Mouse (Mus musculus) left cerebral cortex, postnatal 25 days (tissue): Measurements from ENCODE around the gene Spats2l. TPM values are rescaled to one million over a fixed set of nuclear protein-coding genes. Genes with fewer than 3 reads are reported as not detected.

Source experiments
- DNase-seq, 2 experiments: peaks; one replicate each; pipeline ENCODE4 v3.0.0; 2022; ENCODE audit warnings: low spot score in 2 of 2, mixed read lengths in 1 of 2
- intact Hi-C: fragments of 180-260 bp; cut with DNase I; formaldehyde crosslinking; loops from one replicate; pipeline ENCODE4 v1.15.1; 2025
- total RNA-seq, 2 experiments: library from RNA; stranded (reverse); gene quantifications; 2 replicates each; pipeline ENCODE4 v1.2.3; 2021

The Spats2l gene
- total RNA-seq, 2 experiments from 2014 or later, result 47.5 to 47.8 TPM

DNA sequence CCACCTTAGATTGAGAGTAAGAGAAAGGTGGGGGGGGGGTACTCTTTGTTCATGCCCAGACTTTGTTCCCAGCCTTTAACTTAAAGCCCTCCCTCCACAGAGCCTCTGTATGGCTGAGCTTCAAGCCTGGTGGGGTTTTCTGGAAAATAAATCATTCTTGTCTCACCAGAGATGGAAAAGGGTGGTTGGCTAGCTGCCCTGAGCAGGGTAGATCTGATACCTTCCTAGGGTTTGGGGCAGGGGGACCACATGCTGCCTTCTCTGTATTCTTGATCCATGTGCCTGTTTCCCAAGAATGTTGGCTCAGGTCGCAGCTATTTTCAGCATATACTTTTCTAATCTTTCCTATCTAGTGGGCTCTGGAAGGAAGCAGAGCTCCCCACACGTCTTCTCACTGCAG, 43.1 kb downstream of the Spats2l start:
- intact Hi-C loops, result no loop called here
- DNase-seq, result no peak

GRCm38 (mm10) chr1:57820428-57820997, 46.6 kb downstream of the Spats2l start:
- no peak for DNase-seq
- intact Hi-C loops, result no loop called here

DNA sequence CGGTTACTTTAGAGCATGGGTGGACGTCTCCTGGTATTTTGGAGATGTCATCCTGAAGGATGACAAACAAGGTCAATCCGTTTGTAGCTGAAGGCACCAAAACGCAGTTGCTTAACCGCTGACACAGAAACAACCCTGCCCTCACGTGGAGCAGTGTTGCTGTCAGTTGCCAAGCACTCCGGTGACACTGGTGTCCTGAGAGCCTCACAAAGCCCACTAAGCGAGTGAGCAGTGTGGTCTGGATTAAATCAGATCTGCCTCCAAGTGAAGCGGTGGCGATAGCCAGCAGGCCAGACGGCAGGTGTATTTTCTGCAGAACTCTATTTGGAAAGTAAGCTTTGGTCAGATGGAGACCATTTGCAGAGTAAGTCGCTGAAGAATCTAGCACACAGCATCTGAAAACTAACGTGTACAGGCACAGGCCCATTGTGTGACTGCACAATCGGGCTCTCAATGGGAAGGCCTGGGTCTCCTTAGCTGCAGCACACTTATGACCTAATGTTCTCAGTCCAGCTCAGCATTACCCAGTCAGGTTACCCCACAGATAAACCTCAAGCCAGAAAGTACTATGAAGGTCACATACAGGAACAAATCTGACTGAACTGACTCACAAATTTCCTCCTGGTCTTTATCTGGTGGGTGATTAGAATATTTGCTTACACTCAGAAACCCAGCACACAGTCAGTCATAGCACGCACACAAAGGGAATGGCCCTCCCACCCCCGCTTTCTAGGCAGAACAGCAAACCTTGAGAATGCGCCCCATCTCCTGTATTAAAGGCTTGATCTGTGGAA, 51.2 kb downstream of the Spats2l start:
- intact Hi-C loops, result loop anchor here (5.0 kb wide), 1 partner anchor 48 kb away; no protein-coding TSS in a partner anchor
- DNase-seq, result peak in 1 of 2 experiments; percentile 48

DNA sequence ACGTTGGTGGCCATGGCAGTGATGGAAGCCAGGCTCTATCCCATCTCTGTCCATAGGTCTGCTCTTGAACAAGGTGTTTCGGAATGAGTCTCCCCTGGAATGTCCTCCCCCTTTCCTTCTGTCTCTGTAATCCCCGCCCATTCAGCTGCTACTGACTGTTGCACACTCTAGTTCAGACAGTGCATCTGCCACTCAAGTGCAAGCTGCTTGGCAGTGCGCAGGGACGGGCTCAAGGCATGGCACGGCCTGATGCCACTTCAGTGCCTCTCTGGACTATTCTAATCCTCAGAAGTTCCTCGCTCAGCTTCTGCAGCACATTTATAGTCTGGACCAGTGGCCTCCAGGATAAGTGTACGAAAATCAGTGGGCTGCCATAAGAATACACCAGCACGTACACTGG, 52.3 kb downstream of the Spats2l start:
- DNase-seq, result no peak
- intact Hi-C loops, result loop anchor here (5.0 kb wide), 1 partner anchor 49 kb away; no protein-coding TSS in a partner anchor

DNA sequence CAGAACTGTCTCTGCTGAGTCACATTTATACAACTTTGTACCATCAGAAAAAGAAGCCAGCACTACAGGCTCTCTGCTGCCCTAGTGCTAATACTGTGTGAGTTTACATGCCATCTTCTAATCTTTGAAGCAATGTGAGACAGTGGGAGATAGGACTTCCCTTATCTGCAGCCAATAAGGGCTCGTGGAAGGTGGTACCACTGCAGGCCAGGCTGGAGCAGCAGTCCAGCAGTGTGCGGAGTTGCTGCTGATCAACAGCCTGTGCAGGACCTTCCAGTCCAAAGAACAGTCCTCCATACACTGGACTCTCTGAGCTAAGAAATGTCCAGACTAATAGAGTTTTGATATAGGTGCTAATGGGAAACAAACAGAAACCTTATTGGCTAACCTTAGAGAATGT, 59.2 kb downstream of the Spats2l start:
- DNase-seq, result no peak
- intact Hi-C loops, result no loop called here

GRCm38 (mm10) chr1:57835128-57835527, 61.2 kb downstream of the Spats2l start:
- DNase-seq, result no peak
- intact Hi-C loops, result no loop called here

DNA sequence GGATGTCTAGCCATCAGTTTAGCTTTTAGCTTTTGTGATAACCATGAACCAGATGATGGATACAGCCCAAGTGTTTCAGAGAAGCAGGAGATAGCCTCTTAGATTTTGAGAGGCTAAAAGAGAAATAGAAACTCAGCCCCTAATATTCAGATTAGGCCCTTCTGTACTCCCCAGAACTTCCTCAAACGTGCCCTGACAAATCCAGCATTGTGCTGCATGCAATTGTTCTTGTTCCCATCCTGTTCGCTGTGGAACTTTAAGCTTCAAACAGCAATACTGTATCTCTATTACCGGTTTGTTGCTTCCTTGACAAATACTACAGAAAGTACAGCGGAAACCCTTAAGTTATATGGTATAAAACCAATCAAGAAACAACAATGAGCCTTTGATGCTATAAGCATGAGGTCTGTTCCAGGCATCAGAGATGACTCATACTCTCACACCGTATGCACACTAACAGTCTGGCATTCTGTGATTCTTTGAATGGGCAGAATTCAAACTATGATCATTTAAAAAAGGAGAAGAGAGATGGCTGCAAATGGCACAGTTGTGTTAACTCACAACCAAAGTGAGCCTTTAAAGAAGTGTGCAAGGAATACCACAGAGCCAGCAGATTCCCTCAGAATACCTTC, 62.8 kb downstream of the Spats2l start:
- no peak for DNase-seq
- intact Hi-C loops, result no loop called here

- DNase-seq, result no peak
- intact Hi-C loops, result no loop called here
Measured at GRCm38 (mm10) chr1:57839863-57840262, 65.9 kb downstream of the Spats2l start.

GRCm38 (mm10) chr1:57845054-57845722, 71.2 kb downstream of the Spats2l start:
- DNase-seq, result no peak
- intact Hi-C loops, result no loop called here

DNA sequence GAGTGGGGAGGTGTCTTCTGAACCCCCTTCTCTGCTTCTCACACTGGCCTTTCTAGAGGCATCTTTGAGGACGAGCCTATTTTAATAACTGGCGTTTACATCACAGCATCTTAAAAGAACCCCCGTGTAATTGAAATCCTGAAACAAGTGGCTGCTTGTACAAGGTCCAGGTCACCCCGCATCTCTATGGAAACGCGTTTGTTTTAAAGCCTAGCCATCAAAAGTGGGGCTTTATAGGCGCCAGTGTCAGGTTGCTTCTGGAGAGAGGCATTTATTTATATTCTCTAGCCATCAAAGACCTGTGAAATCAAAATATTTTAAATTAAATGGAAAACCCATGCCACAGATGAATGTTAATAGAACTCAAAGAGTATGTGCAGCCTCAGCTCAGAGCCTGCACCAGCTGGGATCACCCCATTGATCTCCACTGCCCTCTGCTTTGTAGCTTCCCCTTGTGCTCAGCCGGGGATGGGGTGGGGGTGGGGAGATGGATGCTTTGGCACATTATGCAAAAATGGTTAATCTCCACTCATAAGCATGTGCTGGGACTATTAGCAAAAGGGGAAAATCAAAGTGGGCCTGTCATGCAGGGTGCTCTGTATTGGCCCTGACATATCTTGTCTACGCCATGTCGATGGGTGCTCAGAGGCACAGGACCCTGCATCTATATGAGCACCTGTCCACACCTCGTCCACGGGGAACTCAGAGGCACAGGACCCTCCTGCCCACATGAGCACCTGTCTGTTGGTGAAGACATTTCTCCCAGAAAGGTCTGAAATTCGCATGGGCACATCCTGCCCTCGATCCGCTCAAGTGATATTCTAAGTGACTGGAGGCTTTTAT, 73.1 kb downstream of the Spats2l start:
- no peak for DNase-seq
- intact Hi-C loops, result no loop called here

- no peak for DNase-seq
- intact Hi-C loops, result no loop called here
Measured at GRCm38 (mm10) chr1:57849087-57849486, 75.1 kb downstream of the Spats2l start.

- intact Hi-C loops, result no loop called here
Measured at GRCm38 (mm10) chr1:57849916-57850315, 76.0 kb downstream of the Spats2l start.

DNA sequence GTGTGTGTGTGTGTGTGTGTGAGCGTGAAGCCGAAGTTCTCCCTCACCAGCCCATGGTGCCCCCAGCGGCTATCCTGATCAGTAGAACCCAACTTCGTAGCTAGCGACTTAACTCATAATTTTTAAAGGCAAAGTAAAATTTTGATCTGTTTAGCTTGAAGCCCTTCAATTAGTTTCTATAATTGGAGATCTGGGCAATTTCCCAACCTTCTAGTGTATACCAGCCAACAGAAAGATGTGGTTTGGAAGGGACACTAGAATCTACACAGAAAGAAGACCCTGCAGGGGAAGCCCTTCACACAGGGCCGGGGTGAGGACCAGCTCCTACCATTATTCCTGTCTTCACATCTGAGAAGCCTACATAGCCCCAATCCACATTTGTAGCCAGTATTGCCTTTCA, 77.9 kb downstream of the Spats2l start:
- intact Hi-C loops, result no loop called here
- no peak for DNase-seq

More at GRCm38 (mm10) chr1:57849916-57850315, 76.0 kb downstream of the Spats2l start:
- no peak for DNase-seq

- intact Hi-C loops, result no loop called here
- no peak for DNase-seq
Measured at GRCm38 (mm10) chr1:57852562-57853271, 78.8 kb downstream of the Spats2l start.

DNA sequence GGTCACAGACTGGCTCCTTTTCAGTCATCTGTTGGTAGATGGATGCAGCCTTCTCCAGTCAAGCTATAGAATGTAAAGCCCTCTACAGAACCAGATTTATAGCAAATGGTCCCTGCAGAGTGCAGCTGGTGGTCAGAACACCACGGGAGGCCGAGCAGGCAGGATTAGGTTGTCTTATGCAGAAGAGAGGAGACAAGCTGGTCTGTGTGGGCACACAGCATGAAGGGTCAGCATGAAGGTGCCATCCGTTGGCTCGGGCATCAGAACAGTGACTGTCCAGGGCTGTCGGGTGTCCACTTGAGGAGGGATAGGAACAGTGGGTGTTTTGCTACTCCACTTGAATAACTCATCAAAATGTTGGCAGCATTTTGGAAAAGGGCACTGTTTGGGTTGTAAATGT, 83.8 kb downstream of the Spats2l start:
- intact Hi-C loops, result no loop called here
- no peak for DNase-seq

DNA sequence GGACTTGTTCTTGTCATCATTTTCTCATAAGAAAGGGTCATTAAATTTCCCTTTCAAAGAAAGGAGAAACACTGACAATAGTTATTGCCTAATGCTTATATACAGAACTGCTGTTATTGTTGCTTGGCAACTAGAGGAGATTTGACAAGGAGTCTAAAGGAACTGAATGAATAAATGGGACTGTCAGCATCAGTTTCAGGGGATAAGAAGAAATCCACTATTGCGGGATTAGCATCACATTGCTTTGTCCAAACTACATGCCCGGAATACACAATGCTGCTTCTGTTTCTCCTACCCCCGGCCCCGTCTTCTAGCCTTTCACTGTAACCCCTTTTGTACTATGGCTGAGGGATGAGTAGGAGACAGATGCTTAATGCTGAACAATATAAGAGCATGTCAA, 88.1 kb downstream of the Spats2l start:
- intact Hi-C loops, result no loop called here
- DNase-seq, result no peak

- intact Hi-C loops, result no loop called here
- DNase-seq, result no peak
Measured at GRCm38 (mm10) chr1:57868651-57869050, 94.7 kb downstream of the Spats2l start.

DNA sequence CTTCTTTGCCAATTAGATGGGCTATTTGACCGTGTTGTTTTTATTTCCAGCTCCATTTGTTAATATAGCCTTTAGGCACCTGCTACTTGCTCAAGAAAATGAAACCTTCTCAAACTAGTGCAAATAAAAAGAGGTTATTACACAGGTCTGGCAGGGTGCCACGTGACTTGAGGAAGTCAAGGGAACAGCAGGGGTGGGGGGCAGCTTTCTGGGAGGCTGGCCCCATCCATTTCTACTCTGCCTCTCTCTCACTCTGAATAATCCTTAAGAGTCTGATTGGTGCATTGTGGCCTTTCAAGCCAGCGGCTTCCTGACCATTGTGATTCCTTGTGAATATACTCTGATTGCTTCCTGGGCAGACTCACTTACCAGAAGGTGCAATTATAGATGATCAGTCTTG, 98.0 kb downstream of the Spats2l start:
- DNase-seq, result no peak
- intact Hi-C loops, result no loop called here

GRCm38 (mm10) chr1:57873996-57874395, 100.0 kb downstream of the Spats2l start:
- intact Hi-C loops, result no loop called here

More at GRCm38 (mm10) chr1:57873996-57874395, 100.0 kb downstream of the Spats2l start:
- no peak for DNase-seq
